Mouse (Mus musculus) embryonic facial prominence, embryonic 13.5 days (tissue): ENCODE data around the gene Cnr2. TPM values are rescaled to one million over a fixed set of nuclear protein-coding genes. Genes with fewer than 3 reads are reported as not detected.

Source experiments
- ATAC-seq: fragments of 200-750 bp; cut with Nextera tagmentation; 2 replicates; pipeline ENCODE4 v1.8.0; 2017; ENCODE audit warnings: low read depth; ENCODE audit not compliant: insufficient number of reproducible peaks, insufficient read depth, low FRiP score, low TSS enrichment
- H3K27ac ChIP-seq: fragments of 300-500 bp; sonication (generic); 2 replicates; pipeline ENCODE4 v1.5.1; 2015; ENCODE audit warnings: moderate library complexity, mild to moderate bottlenecking, inconsistent platforms
- H3K27me3 ChIP-seq: fragments of 300-500 bp; sonication (generic); 2 replicates; pipeline ENCODE4 v1.6.1; 2015; ENCODE audit warnings: mild to moderate bottlenecking, inconsistent platforms
- H3K36me3 ChIP-seq: fragments of 300-500 bp; sonication (generic); 2 replicates; pipeline ENCODE4 v1.6.1; 2015; ENCODE audit warnings: mild to moderate bottlenecking, inconsistent platforms
- H3K4me1 ChIP-seq: fragments of 300-500 bp; sonication (generic); 2 replicates; pipeline ENCODE4 v1.6.1; 2015; ENCODE audit warnings: inconsistent platforms
- H3K4me2 ChIP-seq: fragments of 300-500 bp; sonication (generic); 2 replicates; pipeline ENCODE4 v1.6.1; 2015; ENCODE audit warnings: moderate library complexity, mild to moderate bottlenecking, inconsistent platforms
- H3K4me3 ChIP-seq: fragments of 300-500 bp; sonication (generic); 2 replicates; pipeline ENCODE4 v1.5.1; 2015; ENCODE audit warnings: mild to moderate bottlenecking, inconsistent platforms
- H3K9ac ChIP-seq: fragments of 300-500 bp; sonication (generic); 2 replicates; pipeline ENCODE4 v1.6.1; 2015; ENCODE audit warnings: mild to moderate bottlenecking, inconsistent platforms
- H3K9me3 ChIP-seq: fragments of 300-500 bp; sonication (generic); 2 replicates; pipeline ENCODE4 v1.6.1; 2016; ENCODE audit warnings: inconsistent platforms
- WGBS: fragments of 180-500 bp; shearing (Covaris S2); methylation state at CpG from one replicate; pipeline ENCODE4 v1.1.7; 2015; ENCODE audit warnings: mixed read lengths; 5-methylcytosine and 5-hydroxymethylcytosine counted together
- polyA plus RNA-seq: library from polyadenylated mRNA; unstranded; fragments of >200 nt; fragmentation: Nextera tagmentation; extraction: Ambion mirVana; gene quantifications from 2 replicates; pipeline ENCODE4 v1.2.1, GENCODE M21; 2015

Gene Cnr2
- polyA plus RNA-seq, 1 experiment from 2014 or later, result 0.51 TPM

DNA sequence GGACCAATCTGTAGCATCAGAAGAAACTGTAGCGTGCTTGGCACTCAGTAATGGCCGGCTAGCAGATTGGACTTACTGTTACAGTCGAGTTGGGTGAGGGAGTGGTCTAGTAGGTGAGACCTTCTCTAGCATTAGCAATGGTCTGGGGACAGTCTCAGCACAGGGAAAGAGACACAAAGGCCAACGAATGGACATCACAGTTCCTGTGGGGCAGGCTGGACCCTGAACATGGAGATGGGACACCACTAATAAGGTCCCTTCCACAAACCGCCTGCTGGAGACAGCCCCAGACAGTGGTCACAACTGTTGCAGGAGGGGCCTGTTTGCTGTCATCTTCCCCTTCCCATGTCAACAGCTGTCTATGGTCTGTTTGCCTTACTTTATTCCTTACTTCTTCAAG lies 66.5 kb downstream of the Cnr2 start:
- H3K9ac ChIP-seq, result no peak overlapping the region
- no peak overlapping the region for H3K4me2 ChIP-seq
- H3K4me1 ChIP-seq, result peaks cover 17% of the 10 kb centered on the region
- no peaks in the 10 kb centered on the region for H3K27me3 ChIP-seq
- 88% methylated on average over 5 of the region's 5 CpGs for WGBS
- H3K27ac ChIP-seq, result no peak overlapping the region
- no peak for ATAC-seq
- no peaks in the 10 kb centered on the region for H3K9me3 ChIP-seq
- peaks cover 61% of the 10 kb centered on the region for H3K36me3 ChIP-seq
- H3K4me3 ChIP-seq, result no peak overlapping the region

DNA sequence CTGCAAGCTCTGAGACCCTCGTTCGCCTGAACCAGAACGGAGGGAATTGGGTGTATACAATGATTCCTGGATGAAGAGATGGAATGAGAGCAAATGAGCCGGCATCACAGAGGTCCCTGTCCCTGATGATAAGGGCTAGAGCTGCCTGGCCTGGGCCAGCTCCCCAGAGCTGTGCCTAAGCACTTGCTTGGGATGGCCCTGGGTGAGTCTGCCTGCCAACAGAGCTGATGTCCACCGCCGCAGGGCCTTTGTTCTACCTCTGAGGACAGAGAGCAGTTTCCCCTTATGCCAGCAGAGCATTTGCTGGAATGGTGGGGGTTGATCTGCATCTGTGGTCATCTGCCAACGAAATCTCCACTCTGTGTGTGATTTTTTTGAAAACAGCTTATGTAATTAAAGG lies 67.0 kb downstream of the Cnr2 start:
- 84% methylated on average over 7 of the region's 7 CpGs for WGBS
- no peaks in the 10 kb centered on the region for H3K9me3 ChIP-seq
- no peak overlapping the region for H3K4me2 ChIP-seq
- peaks cover 17% of the 10 kb centered on the region for H3K4me1 ChIP-seq
- peaks cover 65% of the 10 kb centered on the region for H3K36me3 ChIP-seq
- H3K4me3 ChIP-seq, result no peak overlapping the region
- H3K27ac ChIP-seq, result no peak overlapping the region
- no peaks in the 10 kb centered on the region for H3K27me3 ChIP-seq
- ATAC-seq, result no peak
- no peak overlapping the region for H3K9ac ChIP-seq

DNA sequence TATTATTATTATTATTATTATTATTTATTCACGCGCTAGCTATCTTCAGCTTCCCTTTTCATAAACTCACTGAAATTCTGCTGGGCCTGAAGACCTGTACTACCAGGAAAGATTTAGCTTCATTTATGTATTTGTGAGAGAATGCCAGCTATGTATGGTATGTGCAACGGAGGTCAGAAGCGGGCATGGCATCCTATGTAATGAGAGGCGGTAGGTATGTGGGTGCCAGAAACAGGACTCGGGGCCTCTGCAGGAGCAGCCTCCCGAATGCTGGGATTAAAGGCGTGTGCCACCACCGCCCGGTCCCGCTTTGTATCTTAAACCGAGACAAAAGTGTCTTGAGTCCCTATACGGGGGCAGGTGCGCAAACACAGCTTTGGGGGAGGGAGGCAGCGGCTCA lies 67.8 kb downstream of the Cnr2 start:
- H3K27ac ChIP-seq, result peak overlapping the region; percentile 91
- WGBS, result 4% methylated on average over 15 of the region's 15 CpGs
- H3K36me3 ChIP-seq, result peaks cover 65% of the 10 kb centered on the region
- H3K27me3 ChIP-seq, result no peaks in the 10 kb centered on the region
- peak overlapping the region; percentile 71 for H3K4me3 ChIP-seq
- H3K4me2 ChIP-seq, result peak overlapping the region; percentile 97
- H3K9ac ChIP-seq, result peak overlapping the region; percentile 89
- H3K4me1 ChIP-seq, result peaks cover 17% of the 10 kb centered on the region
- no peaks in the 10 kb centered on the region for H3K9me3 ChIP-seq
- no peak for ATAC-seq

DNA sequence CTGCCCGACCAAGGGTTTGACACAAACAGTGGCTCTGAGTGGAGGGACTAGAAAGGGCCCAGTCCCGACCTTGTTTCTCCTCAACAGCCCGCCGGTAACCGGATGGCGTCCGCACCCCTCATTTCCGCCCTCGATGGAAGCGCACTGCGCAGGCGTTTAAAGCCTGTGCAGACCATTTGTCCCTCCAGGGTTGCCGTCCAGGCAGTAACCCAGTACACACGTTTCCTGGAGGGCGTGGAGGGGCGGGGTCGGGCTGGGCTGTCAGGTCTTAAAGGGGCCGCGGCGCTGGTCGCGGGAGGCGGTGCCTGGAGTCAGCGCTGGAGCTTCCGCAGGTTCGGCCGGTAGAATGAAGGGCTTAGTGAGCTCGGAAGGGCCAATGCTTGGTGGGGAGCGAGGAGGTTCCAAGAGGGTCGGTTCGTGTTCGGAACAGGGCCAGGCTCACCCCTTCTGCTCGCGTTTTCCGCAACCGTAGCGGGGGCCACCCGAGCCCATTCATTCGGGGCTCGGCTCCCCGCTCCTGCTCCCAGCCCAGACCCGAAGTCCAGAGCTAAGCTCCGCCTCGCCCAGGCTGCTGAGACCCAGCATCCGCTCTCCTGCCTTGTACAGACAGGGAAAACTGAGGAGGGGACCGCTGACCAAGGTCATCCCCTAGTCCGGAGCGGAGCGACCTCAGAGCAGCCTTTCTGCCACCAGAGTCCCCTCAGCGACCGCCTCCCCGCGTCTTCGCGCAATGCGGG lies 68.4 kb downstream of the Cnr2 start, which contains the start of gene Gale:
TSS of gene Gale (plus strand) at position 271 of the 737 bp plus-strand sequence.
- Histone ChIP-seq H3K9ac (peak within 1 kb of the TSS; percentile 89), H3K9me3 (no peaks in the 10 kb centered on the region), H3K4me2 (peak within 1 kb of the TSS; percentile 97), H3K4me1 (peaks cover 17% of the 10 kb centered on the region), H3K27me3 (no peaks in the 10 kb centered on the region), H3K4me3 (peak within 1 kb of the TSS; percentile 71), H3K36me3 (peaks cover 65% of the 10 kb centered on the region), H3K27ac (peak within 1 kb of the TSS; percentile 91)
- ATAC-seq, result peak; percentile 87
- WGBS, result under 1% methylated on average over 56 of the region's 56 CpGs

DNA sequence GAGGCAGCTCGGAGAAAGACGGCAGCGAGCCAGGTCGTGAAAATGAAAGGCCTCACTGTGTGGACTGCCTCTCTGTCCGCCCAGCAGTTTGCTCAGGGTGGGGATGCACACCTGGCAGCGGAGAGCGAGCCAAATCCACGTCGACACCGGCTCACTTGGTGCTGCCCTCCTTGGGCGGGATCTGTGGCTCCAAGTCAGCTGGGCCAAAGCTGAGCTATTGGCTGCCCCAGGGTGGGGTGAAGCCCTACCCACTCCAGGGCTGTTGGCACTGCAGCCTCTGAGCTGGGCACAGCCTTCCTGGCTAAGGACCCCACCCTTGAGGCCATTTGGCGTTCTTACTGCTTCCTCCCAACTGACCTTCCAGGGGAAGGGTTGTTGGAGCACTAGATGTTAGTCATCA lies 69.2 kb downstream of the Cnr2 start:
- Histone ChIP-seq H3K9ac (peak overlapping the region; percentile 89), H3K36me3 (peaks cover 65% of the 10 kb centered on the region), H3K4me1 (peaks cover 17% of the 10 kb centered on the region), H3K4me2 (peak overlapping the region; percentile 97), H3K27ac (peak overlapping the region; percentile 91), H3K9me3 (no peaks in the 10 kb centered on the region), H3K27me3 (no peaks in the 10 kb centered on the region), H3K4me3 (peak overlapping the region; percentile 71)
- WGBS, result 2% methylated on average over 12 of the region's 12 CpGs
- ATAC-seq, result peak; percentile 12; the same call in 1 of the 2 replicates

DNA sequence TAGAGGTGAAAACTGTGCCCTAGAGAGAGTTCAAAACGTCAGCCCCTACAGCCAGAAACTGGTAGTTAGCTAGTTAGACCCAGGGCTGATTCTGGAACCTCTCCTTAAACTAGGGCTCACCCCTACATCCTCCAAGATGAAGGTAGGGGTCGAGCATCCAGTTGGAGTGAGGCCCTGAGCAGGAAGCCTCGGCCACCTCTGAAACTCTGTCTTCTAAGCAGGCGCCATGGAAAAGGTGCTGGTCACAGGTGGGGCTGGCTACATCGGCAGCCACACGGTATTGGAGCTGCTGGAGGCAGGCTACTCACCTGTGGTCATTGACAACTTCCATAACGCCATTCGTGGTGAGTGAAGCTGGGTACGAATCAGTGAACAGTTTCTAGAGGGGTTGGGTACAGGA lies 69.9 kb downstream of the Cnr2 start:
- Histone ChIP-seq H3K9me3 (no peaks in the 10 kb centered on the region), H3K4me2 (peak overlapping the region; percentile 97), H3K4me1 (peaks cover 17% of the 10 kb centered on the region), H3K4me3 (peak overlapping the region; percentile 71; the same call in 1 of the 2 replicates), H3K27ac (no peak overlapping the region), H3K9ac (no peak overlapping the region), H3K27me3 (no peaks in the 10 kb centered on the region), H3K36me3 (peaks cover 66% of the 10 kb centered on the region)
- ATAC-seq, result no peak
- 82% methylated on average over 9 of the region's 9 CpGs for WGBS

DNA sequence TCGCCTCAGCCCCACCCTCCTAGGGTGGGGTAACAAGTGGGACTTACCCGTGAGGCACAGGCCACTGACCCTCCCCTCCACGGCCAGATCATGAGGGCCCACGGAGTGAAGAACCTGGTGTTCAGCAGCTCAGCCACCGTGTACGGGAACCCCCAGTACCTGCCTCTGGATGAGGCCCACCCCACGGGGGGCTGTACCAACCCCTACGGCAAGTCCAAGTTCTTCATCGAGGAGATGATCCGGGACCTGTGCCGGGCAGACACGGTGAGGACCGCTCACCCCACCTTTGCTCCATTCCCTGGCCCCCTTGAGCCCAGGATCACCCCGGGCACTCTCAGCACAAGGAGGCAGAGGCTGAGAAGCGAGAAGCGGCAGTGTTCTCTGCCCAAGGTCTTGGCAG lies 71.1 kb downstream of the Cnr2 start:
- H3K9ac ChIP-seq, result no peak overlapping the region
- H3K9me3 ChIP-seq, result no peaks in the 10 kb centered on the region
- 90% methylated on average over 16 of the region's 16 CpGs for WGBS
- no peak overlapping the region for H3K4me3 ChIP-seq
- no peak overlapping the region for H3K4me2 ChIP-seq
- no peak overlapping the region for H3K27ac ChIP-seq
- ATAC-seq, result no peak
- H3K36me3 ChIP-seq, result peaks cover 60% of the 10 kb centered on the region
- H3K27me3 ChIP-seq, result no peaks in the 10 kb centered on the region
- peaks cover 25% of the 10 kb centered on the region for H3K4me1 ChIP-seq

DNA sequence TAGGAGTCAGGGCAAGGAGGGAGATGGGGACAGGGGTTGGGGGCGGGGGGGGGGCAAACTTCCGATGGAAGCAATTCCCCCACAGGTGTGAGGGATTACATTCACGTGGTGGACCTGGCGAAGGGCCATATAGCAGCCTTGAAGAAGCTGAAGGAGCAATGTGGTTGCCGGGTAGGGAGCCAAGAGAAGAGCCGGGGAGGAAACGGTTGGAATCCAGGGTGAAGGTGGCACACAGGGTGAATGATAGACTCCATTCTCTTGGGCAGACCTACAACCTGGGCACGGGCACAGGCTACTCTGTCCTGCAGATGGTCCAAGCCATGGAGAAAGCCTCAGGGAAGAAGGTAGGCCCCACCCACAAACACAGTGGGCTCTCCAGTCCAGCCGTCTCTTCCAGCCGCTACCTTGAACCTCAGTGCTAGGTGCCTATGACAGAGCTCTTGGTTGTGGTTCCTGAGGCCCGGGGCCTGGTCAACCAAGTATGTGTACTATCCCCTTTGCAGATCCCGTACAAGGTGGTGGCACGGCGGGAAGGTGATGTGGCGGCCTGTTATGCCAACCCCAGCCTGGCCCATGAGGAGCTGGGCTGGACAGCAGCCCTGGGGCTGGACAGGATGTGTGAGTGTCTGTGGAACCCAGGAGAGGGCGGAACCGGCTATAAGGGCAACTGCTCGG lies 72.0 kb downstream of the Cnr2 start:
- Histone ChIP-seq H3K36me3 (peaks cover 53% of the 10 kb centered on the region), H3K4me3 (no peak overlapping the region)
- WGBS, result 91% methylated on average over 18 of the region's 18 CpGs

DNA sequence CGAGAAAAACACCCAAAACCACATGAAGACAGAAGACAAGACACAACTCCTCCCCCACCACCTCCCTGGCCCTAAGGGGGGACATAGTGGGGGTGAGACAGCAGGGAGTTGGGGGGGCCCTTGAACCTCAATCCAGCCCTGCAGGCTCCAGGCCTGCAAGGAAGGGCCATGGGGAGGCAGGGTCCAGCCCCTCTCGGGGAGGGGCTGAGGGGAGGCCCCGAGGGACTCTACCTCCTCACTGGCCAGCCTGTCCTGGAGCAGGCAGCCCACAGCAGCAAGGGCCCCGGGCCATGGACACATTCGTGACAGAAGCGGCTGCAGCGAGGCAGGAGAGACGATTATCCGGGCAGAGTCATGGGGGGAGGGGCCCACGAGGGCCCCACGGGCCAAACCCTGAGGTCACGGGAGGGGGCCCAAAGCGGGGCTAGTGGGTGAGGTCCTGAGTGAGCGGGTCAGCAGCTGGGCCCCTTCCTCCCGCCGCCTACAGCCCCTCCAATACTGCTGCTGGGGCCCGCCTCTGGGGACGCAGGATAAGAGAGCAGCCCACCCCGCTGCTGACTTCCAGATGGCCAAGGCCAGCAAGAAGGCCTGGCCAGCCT lies 73.2 kb downstream of the Cnr2 start:
- H3K4me3 ChIP-seq, result no peak overlapping the region
- peaks cover 36% of the 10 kb centered on the region for H3K4me1 ChIP-seq
- no peak overlapping the region for H3K27ac ChIP-seq
- no peak overlapping the region for H3K4me2 ChIP-seq
- peaks cover 53% of the 10 kb centered on the region for H3K36me3 ChIP-seq
- H3K9me3 ChIP-seq, result no peaks in the 10 kb centered on the region
- WGBS, result 68% methylated on average over 19 of the region's 19 CpGs
- no peaks in the 10 kb centered on the region for H3K27me3 ChIP-seq
- no peak overlapping the region; the same call in 1 of the 2 replicates for H3K9ac ChIP-seq
- ATAC-seq, result no peak

More for the DNA sequence above, 72.0 kb downstream of the Cnr2 start:
- no peak overlapping the region for H3K9ac ChIP-seq
- H3K27me3 ChIP-seq, result no peaks in the 10 kb centered on the region
- H3K4me1 ChIP-seq, result peaks cover 32% of the 10 kb centered on the region
- H3K4me2 ChIP-seq, result no peak overlapping the region
- ATAC-seq, result no peak
- H3K27ac ChIP-seq, result no peak overlapping the region
- H3K9me3 ChIP-seq, result no peaks in the 10 kb centered on the region

DNA sequence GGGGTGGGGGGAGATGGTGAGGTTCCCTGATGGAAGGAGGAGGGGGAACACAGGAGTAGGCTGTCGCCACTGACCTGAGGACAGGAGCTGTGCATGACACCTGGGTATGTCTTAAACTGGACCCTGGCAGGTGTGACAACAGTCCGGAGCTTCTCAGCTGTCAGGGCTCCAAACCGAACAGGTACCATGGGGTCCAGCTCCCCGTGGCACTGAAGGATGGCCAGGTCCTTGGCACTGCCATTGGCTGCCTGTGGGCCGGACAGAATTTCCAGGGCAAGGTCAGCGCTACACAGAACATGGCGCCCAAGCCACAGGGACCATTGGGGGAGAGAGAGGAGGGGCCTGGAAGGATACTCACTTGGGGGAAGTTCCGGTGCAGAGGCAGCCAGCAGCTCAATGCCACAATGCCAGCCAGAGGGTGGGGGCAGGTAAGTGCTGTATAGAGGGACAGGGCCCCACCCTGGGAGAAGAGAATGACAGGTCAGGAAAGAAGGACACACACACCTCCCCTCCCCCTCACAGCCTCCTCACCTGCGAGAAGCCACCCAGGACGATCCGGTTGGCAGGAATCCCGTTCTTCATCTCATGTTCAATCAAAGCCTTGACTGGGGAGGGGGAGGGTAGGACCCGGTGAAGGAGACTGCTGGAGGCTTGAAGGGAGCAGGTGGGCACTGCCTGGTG lies 74.0 kb downstream of the Cnr2 start:
- Histone ChIP-seq H3K9ac (no peak overlapping the region), H3K27ac (no peak overlapping the region), H3K9me3 (no peaks in the 10 kb centered on the region), H3K27me3 (no peaks in the 10 kb centered on the region), H3K4me2 (no peak overlapping the region), H3K36me3 (peaks cover 55% of the 10 kb centered on the region), H3K4me1 (peaks cover 33% of the 10 kb centered on the region), H3K4me3 (no peak overlapping the region)
- WGBS, result 88% methylated on average over 13 of the region's 13 CpGs
- ATAC-seq, result no peak
